10 mouse cellular contexts compared by ENCODE assay signal in genomic region chr1:56928731-56929130, GRCm38 (mm10). TPM values are rescaled to one million over a fixed set of nuclear protein-coding genes. Genes with fewer than 3 reads are reported as not detected.
A peak's percentile ranks its signal among the peaks of the same experiment; 100 is the strongest.
DNase-seq lines count a peak whose midpoint lies in the region; ATAC-seq and TF ChIP-seq lines count a peak whose summit lies in the region.
"Had no signal": no experiment of that assay in that cellular context is flagged by ENCODE, and none has a peak within 500 bp of the region (broad histone marks: within the 10 kb centered on the region; RNA-seq: fewer than 3 reads in every experiment).

No protein-coding gene starts in this region.

- TF ChIP-seq CTCF in lung, embryonic 14.5 days (IDR thresholded peaks at IDR 0.05; ENCODE audit: low read depth) = no peak
- no peak for TF ChIP-seq CTCF in lung, adult 2 months (IDR thresholded peaks at IDR 0.05; ENCODE audit: insufficient read depth, low read length)

- no peak overlapping the region for H3K27ac ChIP-seq in lung, embryonic 14.5 days (ENCODE audit: low read depth)
- H3K27ac ChIP-seq in liver, embryonic 11.5 days (ENCODE audit: low read depth, low read length) = no peak overlapping the region
- H3K27ac ChIP-seq: liver, embryonic 14.5 days had no signal

- DNase-seq in adrenal gland, adult 2 months = peak; percentile 42
- DNase-seq in adrenal gland, adult 18-20 months (ENCODE audit: low spot score in 2 of 2) = no peak
- peak; percentile 37 for DNase-seq in lung, embryonic 14.5 days
- DNase-seq in lung, adult 2 months = no peak
- DNase-seq in frontal cortex, postnatal 10 days (ENCODE audit: low spot score in 2 of 2) = peak; percentile 18 to 27
- peak; percentile 25 to 45 for DNase-seq in layer of hippocampus, postnatal 14 days (ENCODE audit: low spot score in 2 of 2)
- DNase-seq in testis, postnatal 14 days (ENCODE audit: low spot score) = no peak
- DNase-seq in liver, embryonic 11.5 days (ENCODE audit: low spot score) = no peak
- DNase-seq: kidney, adult 2 months had no signal

- H3K27me3 ChIP-seq in lung, embryonic 14.5 days (ENCODE audit: insufficient read depth, low read length) = no peaks in the 10 kb centered on the region
- H3K27me3 ChIP-seq in liver, embryonic 11.5 days (replicated peaks; ENCODE audit: control insufficient read depth, insufficient read depth, low read length) = no peaks in the 10 kb centered on the region

- H3K4me1 ChIP-seq in lung, embryonic 14.5 days (ENCODE audit: insufficient read depth) = no peaks in the 10 kb centered on the region; the same call in 1 of the 2 replicates
- H3K4me1 ChIP-seq in lung, adult 2 months (ENCODE audit: control insufficient read depth, insufficient read depth, low read length) = no peaks in the 10 kb centered on the region
- no peaks in the 10 kb centered on the region for H3K4me1 ChIP-seq in liver, embryonic 11.5 days (replicated peaks; ENCODE audit: control insufficient read depth, insufficient read depth, low read length)

- no peak overlapping the region for H3K4me2 ChIP-seq in lung, embryonic 14.5 days
- no peak overlapping the region for H3K4me2 ChIP-seq in liver, embryonic 11.5 days

- peak; percentile 24; the same call in 1 of the 2 replicates for ATAC-seq in lung, embryonic 14.5 days (ENCODE audit: insufficient read depth)
- ATAC-seq in liver, embryonic 11.5 days (replicated peaks; ENCODE audit: low FRiP score) = no peak

- H3K36me3 ChIP-seq in lung, embryonic 14.5 days (ENCODE audit: insufficient read depth) = no peaks in the 10 kb centered on the region
- no peaks in the 10 kb centered on the region for H3K36me3 ChIP-seq in liver, embryonic 11.5 days (ENCODE audit: control insufficient read depth, insufficient read depth, low read length)

- no peak for TF ChIP-seq POLR2A in lung, adult 2 months (IDR thresholded peaks at IDR 0.05; ENCODE audit: borderline replicate concordance, extremely low read depth, low read depth, low read length)

- no peaks in the 10 kb centered on the region for H3K9me3 ChIP-seq in lung, embryonic 14.5 days (ENCODE audit: low read depth, low read length)
- no peaks in the 10 kb centered on the region for H3K9me3 ChIP-seq in liver, embryonic 11.5 days (ENCODE audit: control insufficient read depth, low read length)

- no peak overlapping the region for H3K9ac ChIP-seq in lung, embryonic 14.5 days
- no peak overlapping the region for H3K9ac ChIP-seq in liver, embryonic 11.5 days (ENCODE audit: low read depth, low read length)
- H3K9ac ChIP-seq: liver, embryonic 14.5 days had no signal

- 33% methylated on average over 9 of the region's 9 CpGs for WGBS in lung, embryonic 14.5 days
- 60% methylated on average over 9 of the region's 9 CpGs for WGBS in lung, adult 2 months
- WGBS in liver, embryonic 11.5 days = 61% methylated on average over 9 of the region's 9 CpGs

- H3K4me3 ChIP-seq in lung, embryonic 14.5 days (ENCODE audit: low read depth, low read length) = no peak overlapping the region
- H3K4me3 ChIP-seq in lung, adult 2 months (replicated peaks; ENCODE audit: extremely low read depth, low read depth, low read length) = no peak overlapping the region
- no peak overlapping the region for H3K4me3 ChIP-seq in liver, embryonic 11.5 days (ENCODE audit: low read depth, low read length)

RNA-seq across cellular contexts. Expression of gene Satb2, which starts 49.7 kb away (rescaled TPM):
- 1 to 10 TPM; 2.1 to 2.3 TPM for total RNA-seq in adrenal gland, adult 2 months (2021)
- polyA plus RNA-seq in adrenal gland, adult 2 months (2012; rRNA removed) = 0.52 and 1.1 TPM in 2 replicates
- 1 to 10 TPM; 1.5 to 4.2 TPM for total RNA-seq in adrenal gland, adult 18-20 months (2021)
- 0.61 and 0.79 TPM in 2 replicates for polyA plus RNA-seq in lung, embryonic 14.5 days (2014; fragmentation: Nextera tagmentation; extraction: Ambion mirVana)
- 0.22 and 0.48 TPM in 2 replicates for polyA plus RNA-seq in lung, adult 2 months (2012; rRNA removed)
- 10 to 100 TPM; 14.8 TPM for total RNA-seq in layer of hippocampus, postnatal 14 days (2021)
- 0.27 and 0.57 TPM in 2 replicates for polyA plus RNA-seq in liver, embryonic 11.5 days (2014; fragmentation: Nextera tagmentation; extraction: Ambion mirVana)

Comparison
In these comparisons a context has a peak if more than half of its experiments do, and no peak if none do; other contexts are left out.
1. DNase-seq: peak in adrenal gland, adult 2 months (single experiment), lung, embryonic 14.5 days (single experiment), frontal cortex, postnatal 10 days (2 of 2) and layer of hippocampus, postnatal 14 days (2 of 2); none in adrenal gland, adult 18-20 months (0 of 2), lung, adult 2 months (single experiment), testis, postnatal 14 days (single experiment) and liver, embryonic 11.5 days (single experiment).